Mouse (Mus musculus) 3134 (cell line): ENCODE measurements at regions not wholly inside any gene's neighbourhood (a gene's known extent, or its start where the extent isn't known, plus 50 kb on each side); places are given as distances from the start of the nearest gene placed in this dataset.

Experiments used
- DNase-seq: peaks from one replicate; pipeline ENCODE4 v3.0.0-alpha.2; 2011; ENCODE audit warnings: low spot score; ENCODE audit not compliant: insufficient read length; ENCODE audit errors: extremely low read depth

DNA sequence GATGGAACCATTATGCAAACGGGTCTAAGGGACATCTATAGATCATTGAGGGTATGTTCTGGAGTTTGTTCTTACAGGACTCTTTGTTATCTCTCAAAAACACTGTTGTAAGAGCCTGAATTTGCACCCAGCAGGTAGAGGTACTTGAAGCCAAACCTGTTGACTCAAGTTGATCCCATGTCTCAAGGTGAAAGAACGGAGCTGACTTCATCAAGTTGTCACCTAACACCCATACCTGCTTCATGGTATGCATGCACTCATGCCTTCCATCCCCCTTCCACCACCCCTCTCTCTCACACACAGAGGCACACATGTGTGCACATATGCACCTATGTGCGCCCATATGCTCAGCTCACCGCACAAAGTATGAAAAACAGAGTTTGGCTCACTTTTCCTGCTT lies 189.0 kb downstream of the Ttll7 start:
- no peak for DNase-seq

DNA sequence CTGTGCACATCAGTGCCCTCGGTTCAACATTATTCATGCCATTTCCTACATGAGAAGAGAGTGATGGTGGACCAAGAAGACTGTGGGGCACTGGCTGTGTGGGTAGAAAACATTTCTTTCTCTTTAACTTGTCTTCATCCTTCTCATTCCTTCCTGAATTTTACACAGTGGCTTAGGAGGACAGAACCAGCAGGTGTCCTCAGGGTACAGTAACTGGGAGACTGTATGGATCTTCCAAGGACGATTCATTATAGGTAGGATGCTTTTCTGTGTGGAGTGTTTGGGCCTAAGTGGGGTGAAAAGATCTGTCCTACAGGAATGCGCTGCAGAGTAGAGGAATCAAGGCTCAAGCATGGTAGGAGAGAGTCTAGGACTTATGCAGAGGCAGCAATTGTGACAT lies 190.7 kb downstream of the Ttll7 start:
- DNase-seq: no peak

DNA sequence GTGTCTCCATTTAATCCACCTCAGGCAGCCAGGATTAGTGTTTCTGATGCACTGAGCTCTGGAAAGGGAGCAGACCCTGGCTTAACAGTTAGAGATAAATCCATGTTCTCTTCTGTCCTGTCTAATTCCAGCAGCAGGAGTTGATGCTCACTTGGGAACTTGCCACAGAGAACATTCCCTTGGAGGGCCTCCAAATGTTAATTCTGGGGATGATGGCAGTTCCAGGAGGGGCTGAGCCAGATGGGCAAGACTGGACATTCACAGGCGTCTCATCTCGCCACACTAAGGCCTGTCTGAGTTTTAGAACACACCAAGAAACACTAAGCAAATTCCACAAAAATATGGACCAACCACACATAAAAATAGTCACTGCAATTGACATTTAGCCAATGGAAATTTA lies 194.5 kb downstream of the Ttll7 start:
- DNase-seq: no peak

DNA sequence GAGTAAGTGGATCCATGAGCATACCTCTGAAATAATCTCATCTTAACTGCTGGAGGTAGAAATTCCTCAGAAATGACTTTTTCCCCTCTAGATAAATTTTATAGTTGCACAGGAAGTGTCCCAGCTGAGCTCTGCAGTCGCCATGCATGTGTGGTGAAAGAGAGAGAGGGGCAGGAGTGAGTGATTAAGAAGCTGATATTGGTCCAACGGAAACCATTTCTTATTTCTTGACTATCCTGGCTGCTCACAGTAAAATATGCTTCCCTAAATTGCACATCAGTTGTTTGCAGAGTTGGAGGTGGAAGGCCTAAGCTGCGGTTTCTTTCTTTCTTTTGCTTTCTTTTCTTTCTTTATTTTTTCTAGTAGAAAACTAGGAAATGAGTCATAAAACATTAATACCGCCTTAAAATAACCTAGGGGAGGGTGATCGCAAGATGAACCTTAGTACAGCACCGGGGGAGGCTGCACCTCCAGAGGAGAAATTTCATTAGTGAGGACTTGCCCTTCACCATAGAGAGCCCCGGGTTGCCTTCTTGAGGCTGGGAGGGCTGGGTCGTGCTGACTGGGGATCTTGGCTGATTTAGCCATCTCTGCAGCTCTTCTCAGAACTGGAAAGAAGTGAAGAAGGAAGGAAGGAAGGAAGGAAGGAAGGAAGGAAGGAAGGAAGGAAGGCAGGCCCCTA lies 202.1 kb downstream of the Ttll7 start:
- no peak for DNase-seq

DNA sequence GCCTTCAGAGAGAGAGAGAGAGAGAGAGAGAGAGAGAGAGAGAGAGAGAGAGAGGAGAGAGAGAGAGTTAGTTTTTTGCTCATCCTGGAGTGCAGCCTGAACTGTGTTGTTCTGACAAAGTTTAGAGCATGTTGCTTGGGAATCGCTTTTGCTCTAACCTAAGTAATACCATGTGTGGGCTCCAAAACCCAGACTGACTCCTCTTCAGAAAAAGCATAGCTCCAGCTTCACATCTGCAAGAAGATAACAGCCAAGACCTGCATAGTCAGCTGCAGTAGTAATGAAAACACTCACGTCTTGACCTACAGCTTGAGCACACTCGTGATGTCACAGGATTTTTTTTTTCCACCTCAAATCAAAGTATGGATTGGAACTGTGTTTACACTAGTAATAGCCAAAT lies 205.7 kb downstream of the Ttll7 start:
- no peak for DNase-seq

DNA sequence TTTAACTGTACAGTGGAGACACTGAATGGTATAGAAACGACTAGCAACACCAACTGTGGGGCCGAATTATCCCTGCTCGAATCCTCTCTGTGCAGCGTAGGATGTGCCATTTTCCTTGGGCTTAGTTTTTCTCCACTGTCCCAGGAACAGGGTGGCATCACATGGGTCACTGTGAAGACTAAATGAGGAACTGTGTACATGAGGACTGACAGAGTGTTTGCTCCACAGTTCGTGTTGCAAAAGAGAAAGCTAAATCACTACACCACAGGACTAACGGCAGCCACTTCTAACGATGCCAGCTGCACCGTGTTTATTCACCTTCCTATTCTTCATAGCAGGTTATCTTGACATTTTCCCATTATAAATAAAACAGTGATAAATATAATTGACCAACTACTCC lies 208.5 kb downstream of the Ttll7 start:
- no peak for DNase-seq

DNA sequence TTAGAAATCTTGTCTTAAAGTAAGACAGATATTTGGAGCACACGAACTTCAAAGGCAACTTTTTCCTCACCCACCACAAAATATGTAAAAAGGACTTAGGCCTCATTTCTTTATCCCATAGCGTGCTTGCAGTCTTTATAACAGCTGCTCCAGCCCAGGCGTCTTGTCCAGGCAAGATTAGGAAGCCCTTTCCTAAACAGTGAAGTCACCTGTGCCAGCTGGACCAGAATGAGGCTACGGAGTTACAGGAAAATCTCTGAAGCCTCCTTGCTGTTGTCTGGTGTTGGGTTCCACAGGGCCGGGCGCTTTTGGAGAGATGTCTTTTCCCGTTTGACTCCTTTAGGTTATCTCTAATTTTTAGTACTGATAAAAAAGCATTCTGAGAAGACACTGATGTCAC lies 210.3 kb downstream of the Ttll7 start:
- no peak for DNase-seq

DNA sequence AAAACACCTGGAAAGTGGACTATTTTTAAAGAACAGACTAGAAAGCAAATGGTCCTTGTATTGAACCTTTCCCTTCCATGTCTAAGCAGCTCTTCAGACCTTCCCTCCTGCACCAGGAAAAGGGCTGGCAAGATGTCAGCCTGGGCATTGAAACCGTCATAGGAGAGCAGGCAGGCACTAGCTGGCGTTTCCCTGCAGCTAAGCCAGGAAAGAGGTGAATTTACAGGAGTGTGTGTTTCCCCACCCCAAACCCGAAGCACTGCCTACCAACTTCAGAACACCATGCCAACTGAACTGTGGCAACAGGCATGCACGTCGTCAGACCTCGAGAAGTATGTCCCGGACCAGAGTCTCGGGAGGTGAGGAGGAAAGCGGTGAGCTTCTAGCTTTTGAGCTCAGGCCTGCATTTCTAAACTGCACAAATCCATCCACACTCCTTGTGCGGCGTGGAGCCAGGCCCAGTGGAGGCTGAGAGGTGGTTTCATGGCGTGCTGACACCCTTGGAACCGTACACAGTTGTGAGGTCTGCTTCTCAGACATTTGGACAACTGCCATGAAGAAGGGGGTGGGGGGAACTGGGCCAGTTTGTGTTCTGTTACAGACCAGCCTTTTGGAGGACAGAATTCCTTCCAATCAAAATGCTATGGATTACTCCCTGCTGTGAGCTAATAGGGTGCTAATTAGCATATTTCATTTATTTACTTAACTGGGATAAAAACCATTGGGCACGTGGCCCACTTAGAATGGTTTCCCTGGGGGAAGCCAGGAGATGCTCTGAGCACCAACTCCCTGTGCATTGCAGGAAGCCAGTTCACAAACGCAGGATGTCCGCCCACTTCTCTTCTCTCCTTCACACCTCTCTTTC lies 211.6 kb downstream of the Ttll7 start:
- DNase-seq: peak; percentile 37

DNA sequence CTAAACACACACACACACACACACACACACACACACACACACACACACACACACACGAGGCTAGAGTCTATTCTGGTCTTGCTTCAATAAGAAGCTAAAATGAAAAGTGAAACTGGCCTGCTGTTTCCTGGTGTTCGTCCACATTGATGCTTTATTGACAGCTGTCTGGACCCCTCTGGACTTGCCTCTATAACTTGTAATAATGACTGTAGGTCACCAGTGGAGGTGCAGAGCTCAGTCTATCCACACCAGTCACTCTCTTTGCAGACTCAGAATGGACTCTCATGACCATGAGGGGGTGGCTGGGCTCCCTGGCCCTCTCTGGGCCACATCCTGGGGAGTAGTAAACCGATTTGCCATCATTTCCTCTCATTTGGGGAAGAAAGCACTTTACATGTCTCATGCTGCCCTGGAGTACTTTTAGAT lies 212.3 kb downstream of the Ttll7 start:
- DNase-seq: no peak

DNA sequence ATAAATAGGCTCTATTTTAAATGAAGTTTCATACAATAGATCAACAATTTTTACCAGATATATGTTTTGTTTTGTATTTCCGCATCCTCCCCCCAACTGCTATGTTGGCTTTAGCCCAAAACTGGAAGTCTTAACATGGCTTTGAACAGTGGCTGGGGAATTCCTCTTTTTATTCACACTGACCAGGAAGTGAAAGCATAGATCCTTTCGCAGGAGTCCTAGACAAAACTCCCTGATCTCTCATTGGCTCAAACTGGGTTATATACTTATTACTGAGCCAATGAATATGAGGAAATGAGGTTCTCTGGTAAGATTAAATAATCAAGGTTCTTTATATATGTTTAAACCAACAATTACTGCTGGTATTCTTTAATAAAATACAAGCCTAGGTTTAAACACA lies 218.8 kb downstream of the Ttll7 start:
- no peak for DNase-seq

DNA sequence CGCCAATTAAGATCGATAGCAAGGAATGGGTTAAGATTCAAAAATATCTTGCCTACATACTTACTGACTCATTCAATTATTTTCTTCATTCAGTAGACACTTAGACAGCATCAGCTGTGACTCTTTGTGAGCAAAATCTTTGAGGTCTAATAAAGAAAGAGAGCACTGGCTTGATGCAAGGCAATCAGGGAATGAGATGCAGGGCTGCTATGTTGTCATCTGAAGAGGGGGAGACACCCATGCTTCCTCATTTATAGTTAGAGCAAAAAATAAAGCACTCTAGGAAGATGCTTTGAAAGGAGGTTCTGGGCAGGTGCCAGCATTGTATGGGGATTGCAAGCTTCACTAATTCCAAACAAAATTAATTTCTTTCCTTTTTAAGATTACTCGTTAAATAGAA lies 228.0 kb downstream of the Ttll7 start:
- no peak for DNase-seq

DNA sequence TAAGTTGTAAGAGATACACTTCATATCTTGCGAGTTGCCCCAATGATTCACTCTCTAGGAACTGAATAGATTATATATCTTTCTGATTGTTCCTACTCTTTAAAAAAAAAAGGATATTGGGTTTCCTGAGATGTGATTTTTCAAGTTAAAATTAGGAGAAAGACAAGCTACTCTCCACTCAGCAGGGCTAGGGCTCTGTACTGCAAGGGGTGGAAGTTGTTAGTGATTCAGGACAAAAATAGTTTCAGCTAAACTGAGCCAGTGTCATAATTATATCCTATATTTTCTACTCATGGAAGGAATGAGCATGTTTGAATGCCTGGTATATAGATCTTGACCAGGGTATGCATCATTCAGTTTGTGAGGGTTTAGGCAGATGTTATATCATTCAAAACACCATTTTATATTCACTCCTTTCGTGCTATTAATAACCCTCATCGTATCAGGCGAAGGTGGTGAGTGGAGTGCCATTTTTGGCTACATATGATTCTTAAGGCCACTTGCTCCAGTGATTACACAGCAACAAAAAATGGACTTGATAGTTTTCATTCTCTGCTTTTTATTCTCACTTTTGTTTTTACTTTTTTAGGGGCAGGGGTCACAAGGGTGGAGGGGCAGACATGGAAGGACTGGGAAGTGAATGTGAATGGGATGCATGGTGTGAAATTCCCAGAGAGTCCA lies 228.7 kb downstream of the Ttll7 start:
- no peak for DNase-seq

DNA sequence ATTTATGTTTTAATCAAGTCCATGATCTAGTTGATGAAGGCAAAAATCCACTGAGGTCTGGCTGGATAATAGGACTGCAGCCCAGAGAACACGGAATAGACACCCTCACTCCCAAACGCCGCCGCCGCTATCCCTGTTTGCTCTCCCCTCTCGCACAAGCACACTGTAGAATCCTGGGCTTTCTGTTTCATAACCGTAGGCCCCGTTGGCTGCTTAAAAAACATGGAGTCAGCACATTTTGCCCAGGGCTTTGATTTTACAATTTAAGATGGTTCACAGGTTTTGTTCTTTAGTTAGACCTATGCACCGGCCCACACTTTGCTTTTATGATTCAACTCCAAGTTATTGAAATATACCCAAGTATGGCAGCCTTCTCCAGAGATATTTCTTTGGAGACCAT lies 229.6 kb downstream of the Ttll7 start:
- DNase-seq: no peak

DNA sequence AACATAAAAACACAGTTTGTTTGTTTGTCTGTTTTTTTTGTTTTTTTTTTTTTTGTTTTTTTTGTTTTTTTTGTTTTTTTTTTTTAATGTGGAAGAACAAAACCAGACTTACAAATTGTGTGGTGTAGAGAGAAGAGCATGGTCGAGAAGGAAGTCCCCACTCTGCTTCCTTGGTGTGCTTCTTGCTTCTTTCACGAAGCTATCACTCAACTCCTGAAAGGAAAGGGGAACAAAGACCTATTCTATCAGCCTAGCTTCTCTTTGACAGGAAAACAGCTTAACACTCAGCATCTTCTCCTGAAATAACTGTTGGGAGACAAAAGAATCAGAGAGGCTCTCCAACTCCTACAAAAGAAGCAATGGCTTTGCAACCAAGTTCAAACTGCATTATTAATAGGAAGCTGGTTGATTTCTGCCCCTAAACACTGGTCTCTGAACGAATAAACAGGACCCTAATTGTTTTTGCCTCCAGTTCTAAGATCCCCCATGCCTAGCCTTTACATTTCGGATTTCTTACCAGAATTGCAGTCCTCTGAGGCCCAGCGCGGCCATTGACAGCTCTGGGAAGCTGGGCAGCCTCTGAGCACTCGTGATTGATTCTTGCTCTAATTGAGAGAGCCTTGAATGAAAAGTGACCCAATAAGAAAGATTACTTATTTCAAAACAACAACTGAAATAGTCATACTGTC lies 230.2 kb downstream of the Ttll7 start:
- no peak for DNase-seq

DNA sequence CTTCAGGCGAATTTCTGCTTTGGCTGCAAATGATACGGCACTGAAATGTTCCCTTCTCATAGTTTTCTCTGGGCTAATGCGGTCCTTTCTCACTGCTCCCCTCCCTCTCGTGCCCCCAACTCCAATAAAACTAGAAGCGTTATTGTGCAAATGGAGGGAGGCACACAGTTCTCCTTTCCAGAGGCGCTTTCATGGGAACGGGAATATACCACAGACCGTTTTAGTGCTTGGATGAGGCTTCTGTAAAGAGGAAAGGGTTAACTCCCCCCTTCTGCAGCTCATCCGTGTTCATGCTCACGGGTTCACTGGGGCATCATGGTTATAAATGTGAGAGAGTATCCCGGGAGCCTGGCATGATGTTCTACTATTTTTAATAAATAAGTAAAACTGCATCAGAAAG lies 231.2 kb downstream of the Ttll7 start:
- DNase-seq: no peak

DNA sequence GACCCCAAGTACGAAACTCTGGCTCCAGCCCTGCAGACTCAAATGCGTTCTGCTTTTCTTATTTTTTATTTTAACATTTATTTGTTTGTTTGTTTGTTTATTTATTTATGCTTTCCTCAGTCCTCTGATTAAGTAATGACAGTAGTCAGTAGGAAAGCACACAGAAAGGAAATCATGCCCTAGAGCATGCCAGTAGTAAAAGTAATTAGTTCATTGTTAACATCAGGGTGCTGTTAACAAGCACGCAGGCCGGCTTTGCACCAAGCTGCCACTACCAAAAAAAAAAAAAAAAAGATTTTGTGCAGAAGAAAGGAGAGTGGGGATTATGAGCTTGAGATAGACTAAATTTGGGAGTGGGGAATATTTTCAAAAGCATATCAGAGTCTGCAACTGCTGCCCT lies 231.7 kb downstream of the Ttll7 start:
- DNase-seq: no peak

DNA sequence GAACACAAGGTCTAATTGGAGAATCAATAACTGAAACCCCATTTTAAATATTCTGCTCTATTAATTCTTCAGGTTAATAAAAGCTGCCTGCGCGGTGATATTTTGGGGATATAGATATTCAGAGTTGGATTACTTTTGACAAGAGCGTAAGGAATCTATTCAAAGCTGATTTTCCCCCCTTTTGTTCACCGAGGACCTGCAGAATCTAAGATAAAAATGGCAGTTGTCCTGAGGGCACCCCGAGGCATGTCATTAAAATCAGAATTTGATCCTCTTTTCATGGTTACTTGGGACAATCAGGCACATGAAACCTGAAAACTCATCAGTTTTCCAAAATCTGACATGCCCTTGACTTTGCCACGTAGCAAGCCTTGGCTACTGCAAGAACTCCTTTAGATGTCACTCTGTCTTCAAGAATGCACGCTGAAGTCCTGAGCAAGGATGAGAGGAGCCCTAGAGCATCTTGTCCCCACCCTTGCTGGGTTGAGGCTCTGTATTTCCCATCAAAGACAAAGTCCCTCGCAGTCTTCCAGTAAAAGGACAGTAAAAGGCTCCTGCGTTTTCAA lies 232.5 kb downstream of the Ttll7 start:
- no peak for DNase-seq

DNA sequence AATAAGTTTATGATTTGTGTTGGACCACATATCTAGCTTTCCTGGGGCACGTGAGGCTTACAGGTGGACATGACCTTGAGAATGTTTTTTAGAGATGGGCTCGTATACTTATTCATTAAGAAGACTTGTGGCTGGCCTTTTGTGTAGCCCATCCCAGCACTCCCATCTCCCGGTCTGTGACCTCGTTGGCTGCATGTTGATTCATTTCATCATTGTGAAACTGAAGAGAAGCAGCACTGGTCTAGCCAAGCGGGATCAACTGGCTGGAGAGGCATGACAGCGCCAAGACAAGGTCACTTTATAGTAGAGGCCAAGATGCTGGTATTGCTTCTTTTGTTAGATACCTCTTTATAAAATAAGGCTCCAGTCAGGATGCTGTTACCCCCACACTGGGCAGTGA lies 236.0 kb downstream of the Ttll7 start:
- no peak for DNase-seq

DNA sequence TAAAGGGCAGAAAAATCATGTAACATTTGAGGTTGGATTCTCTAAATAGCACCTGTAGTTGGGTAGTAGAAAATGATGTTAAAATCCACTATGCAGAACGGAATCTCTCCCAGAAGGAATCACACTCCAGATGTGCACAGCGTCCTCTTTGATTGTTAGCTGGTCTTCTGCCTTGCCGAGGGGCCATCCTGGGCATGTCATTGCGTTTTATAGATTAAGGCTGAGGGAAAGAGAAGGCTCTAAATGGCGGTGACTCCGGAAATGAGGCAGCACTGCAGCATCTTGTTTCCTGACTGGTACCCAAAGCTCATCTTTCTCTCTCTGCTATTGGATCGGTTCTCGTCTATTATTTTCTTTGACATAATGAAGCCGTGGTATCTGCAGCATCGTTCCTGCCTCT lies 237.5 kb downstream of the Ttll7 start:
- DNase-seq: no peak

DNA sequence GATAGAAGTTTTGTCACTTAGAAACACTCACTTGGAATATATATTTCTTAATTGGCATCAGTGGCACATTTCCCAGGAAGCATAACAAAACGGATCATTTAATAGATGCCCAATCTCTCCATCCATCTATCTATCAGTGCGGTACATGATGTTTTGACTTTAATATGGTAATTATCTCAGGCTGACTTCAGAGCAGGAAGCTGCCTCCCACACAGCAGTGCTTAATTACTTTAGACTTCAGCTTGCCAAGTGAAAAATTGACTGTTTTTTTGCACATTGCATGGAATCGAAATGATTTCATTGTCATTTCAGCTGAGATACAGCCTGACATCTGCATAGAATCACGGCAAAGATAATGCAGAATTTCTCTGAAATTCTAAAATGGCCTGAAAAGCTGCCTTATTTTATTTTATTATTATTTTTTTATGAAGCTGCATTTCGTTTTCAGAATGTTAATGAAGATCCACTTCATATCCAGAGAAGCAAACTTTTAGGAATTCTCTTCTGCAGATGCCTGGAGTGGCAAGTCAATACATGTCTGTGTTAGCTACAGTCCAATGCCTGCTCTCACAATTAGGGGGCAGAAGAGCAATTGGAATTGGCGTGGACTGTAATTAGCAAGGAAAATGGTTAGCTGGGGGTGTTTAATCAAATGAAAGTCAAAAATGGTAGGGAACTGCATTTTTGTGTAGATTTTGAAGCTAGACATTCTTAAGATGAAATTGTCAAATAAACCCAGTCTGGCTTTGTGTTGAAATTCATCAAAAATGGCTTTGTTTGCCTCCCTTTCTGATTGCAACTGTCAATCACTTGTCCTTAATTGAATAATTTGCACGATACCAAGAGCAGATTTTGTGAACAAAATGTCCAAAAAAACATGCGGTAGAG lies 240.3 kb downstream of the Ttll7 start:
- no peak for DNase-seq
